Mouse (Mus musculus) G1E-ER4 (cell line): Measurements from ENCODE around the gene Col6a2. TPM values are rescaled to one million over a fixed set of nuclear protein-coding genes. Genes with fewer than 3 reads are reported as not detected.

Experiments
- GATA1 ChIP-seq: IDR thresholded peaks from one replicate; pipeline ENCODE4 v1.8.0; 2012; ENCODE audit warnings: low read length, inconsistent platforms
- polyA plus RNA-seq: library from polyadenylated mRNA; stranded (reverse); fragments of >175 nt; gene quantifications from 2 replicates; pipeline ENCODE4 v1.2.3, GENCODE M21; 2012

The Col6a2 gene
- polyA plus RNA-seq, 1 experiment: not detected

DNA sequence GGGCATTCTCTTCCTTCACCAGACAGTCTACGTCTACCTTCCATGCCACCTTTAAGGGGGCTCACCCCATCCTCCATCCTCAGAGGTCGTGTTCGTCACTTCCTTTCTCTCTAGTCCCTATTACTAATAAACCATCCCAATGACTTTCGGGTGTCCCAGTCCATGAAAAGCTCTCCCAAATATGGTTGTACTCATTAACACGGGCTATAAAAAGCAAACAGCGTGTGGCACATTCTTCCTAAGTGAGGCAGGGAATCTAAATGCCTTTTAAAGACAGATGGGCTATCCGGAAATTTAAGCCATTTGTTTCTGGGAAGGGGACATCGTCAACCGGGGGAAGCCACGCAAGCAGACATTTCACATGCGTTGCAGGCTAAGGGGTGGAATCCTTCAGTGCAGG is 33.2 kb downstream of the Col6a2 start:
- TF ChIP-seq GATA1: no peak

DNA sequence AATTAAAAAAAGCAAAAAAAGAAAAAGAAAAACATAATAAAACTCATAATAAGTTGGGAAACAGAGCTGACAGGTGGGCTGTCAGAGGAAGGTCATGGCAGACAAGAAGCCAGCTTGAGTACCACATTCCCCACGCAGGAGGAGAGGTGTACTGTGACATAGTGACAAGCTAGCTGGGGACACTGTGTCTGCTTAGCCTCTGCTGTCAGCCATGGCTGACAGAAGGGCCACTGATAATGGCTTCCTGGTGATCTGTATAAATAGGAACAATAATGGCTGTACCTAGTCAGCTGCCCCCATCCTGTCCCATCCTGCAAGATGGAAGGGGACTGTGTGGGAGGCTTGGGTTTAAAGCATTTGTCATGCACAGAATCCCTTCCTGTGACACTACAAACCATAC is 37.2 kb downstream of the Col6a2 start:
- TF ChIP-seq GATA1: no peak

DNA sequence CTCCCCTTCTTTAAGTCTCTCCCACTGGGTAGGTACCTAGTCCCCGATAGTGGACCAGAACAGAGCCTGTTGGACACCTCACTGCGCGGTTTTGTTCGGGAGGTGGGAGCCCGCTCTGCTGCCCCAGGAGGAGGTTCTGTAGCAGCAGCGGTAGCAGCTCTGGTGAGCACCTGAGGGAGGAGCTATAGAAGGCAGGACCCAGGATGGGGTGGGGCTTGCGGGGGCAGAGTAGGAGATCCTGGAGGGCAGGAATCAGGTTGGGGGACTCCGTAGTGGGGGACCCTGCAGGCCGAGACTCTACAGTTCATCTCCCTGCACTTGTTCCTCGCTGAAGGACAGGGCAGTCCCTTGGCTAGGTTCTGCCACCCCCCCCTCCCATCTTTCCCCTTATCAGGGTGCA is 39.3 kb downstream of the Col6a2 start:
- no peak for TF ChIP-seq GATA1

DNA sequence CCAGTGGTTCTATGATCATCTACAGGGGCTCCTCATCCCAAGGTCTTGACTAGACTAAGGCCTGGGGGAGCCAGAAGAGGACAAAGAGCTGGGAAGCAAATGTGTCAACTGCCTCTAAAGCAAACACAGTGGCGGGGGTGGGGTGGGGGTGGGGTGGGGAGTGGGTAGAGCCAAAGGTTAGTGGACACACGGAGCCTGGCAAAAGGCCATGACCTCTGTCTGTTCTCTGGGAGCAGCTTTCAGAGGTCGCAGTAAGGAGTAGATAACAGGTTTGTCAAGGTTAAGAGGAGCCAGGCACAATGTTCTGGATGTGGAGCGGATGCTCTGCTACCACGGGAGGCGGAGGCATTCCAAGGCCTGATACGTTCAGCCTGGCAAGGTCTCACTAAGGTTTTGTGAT is 46.5 kb downstream of the Col6a2 start:
- no peak for TF ChIP-seq GATA1

DNA sequence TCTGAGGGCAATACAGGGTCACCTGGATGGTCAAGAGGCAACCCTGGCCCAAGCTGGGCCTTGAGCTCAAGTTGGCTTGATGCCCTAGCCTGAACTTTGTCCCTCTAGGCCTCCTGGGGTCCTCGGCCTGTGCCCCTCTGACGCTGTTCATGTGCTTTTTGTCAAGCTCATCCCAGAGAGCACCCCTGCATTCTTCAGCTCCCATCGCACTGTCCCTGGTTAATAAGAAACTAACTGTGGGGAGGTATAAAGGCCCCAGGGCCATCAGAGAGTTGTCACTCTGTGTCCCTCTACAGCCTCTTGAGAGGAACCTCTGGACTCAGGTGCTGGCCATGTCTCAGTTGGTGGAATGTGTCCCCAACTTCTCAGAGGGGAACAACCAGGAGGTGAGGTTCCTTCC is 48.1 kb downstream of the Col6a2 start, which contains the start of gene Ftcd:
TSS of gene Ftcd (plus strand) at position 275 of the 400 bp plus-strand sequence.
- TF ChIP-seq GATA1: no peak

DNA sequence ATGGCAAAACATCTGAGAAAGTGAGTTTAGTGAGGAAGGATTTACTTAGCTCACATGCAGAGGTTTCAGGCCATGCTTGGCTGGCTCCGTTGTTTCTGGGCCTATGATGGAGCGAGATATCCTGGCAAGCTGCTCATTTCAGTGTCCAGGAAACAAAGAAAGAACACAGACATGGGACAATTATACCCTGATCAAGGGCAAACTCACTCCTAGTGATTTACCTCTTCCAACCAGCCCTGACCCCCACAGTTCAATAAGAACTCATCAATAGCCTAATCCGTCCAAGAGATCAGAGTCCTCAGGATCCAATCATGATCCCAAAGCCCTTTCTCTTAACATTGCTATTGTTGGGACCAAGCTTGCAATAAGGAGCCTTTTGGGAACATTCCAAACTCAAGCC is 51.3 kb downstream of the Col6a2 start:
- TF ChIP-seq GATA1: no peak

DNA sequence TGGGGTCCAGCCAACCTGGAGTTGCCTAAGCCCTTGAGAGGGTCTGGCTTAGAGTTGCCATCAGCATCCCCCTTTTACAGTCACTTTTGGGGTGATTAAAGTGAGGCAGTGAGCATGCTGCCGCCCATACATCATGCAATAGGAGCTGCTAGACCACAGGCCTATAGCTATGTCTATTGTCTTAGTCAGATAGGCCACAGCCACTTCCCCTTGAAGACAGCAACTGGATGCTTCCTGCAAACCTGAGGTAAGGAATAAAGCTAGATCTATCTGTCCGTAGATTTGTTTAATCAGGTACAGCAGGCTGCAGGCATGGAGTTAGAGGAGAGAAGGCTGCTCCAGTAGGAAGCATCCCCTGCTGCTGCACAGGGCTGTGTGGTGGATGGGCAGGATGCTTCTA is 52.4 kb downstream of the Col6a2 start:
- no peak for TF ChIP-seq GATA1

DNA sequence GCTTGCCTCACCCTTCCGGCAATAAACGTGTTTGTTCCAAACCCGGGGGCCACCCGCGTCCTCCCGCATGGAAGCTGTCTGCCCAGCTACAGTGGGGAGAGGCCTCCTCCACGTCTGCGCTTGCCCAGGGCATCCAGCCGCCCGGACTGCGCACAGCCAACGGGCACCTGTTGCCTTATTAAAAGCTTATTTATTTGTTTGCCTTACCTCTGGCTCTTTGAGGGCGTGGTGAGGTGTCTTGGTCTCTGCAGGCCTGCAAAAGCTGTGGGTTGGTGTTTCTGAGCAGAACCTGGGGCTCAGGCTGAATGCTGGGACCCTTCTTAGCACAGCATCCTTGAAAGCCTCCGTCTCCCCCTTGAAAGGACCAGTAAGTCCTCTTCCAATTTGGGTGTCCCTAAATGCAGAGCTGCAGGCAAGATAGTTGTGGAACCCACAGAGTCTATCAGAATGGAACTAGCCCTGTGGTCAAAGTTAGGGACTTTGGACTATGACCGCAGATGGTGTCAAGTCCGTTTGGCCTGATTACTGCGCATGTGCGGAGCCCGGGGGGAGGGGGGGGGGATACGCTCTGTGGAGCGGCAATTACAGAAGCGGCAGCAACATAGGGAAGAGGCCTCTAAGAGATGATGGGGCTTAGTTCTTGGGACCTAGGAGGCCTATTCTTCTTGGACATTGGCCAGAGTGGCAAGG is 53.3 kb downstream of the Col6a2 start:
- no peak for TF ChIP-seq GATA1

DNA sequence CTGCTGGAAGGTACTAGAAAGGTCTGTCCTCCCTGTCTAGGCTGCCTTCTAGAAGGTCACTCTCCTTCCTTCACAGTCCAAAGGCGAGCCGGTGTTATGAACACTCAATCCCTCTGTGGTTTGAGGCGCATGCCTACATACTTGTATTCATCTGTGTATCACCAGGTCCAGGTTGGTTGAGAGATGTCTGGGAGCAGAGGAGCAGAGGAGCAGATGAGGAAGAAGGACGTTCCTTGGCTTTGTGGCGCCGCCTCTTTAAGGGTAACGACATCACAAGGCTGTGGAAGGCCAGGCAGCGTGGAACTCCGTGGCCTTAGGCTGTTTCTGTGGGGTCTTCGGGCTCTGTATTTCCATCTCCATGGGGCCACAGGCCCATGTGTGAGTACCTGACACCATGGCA is 61.5 kb downstream of the Col6a2 start, which contains the start of gene Spatc1l:
TSS of gene Spatc1l (plus strand) at position 301 of the 400 bp plus-strand sequence.
- TF ChIP-seq GATA1: no peak

DNA sequence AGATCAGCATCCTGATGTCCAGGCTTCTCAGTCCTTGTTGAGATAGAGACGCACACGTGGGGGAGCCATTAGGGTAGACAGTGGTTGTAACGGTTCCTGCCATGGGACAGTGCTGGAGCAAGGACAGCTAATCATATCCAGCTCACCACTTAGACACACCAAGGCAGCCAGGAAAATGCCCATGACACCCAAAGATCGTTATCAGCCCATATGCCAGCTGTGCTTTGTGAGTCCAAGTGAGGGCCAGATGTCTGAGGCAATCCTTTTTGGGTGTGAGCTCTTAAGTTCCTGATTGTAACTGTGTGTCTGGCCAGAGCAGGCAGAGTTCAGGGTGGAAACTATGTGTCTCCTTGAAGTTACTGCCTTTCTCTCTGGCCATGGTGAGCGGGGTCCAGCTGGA is 69.4 kb downstream of the Col6a2 start:
- TF ChIP-seq GATA1: no peak

DNA sequence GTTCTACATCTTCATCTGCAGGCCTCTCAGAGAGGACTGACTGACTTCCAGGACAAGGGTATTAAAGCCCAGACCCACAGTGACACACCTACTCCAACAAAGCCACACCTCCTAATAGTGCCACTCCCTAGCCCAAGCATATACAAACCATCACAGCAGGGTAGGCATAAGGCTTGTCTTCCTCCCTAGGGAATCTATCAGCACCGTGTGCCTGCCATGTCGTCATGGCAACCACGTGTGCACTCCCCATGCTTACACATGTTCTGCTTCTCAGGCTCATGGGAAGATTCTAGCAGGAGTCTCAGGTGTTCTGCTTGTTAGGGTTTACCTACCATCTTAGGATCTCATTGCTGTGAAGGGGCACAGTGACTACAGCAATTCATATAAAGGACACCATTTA is 71.9 kb downstream of the Col6a2 start:
- TF ChIP-seq GATA1: no peak

DNA sequence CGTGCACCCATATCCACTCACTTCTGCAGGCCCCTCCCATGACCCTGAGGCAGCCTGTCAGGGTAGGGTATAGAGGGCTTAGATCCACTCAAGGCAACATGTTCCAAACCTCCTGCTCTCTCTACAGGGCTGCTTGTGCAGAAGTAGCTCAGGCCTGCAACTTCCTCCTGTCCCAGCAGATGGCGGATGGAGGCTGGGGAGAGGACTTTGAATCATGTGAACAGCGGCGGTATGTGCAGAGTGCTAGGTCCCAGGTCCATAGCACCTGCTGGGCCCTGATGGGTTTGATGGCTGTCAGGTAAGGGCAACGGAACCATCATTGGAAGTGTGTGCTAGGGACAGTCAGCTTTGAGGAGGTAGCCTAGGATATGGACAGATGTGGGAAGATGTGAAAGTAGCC is 73.0 kb downstream of the Col6a2 start:
- no peak for TF ChIP-seq GATA1

DNA sequence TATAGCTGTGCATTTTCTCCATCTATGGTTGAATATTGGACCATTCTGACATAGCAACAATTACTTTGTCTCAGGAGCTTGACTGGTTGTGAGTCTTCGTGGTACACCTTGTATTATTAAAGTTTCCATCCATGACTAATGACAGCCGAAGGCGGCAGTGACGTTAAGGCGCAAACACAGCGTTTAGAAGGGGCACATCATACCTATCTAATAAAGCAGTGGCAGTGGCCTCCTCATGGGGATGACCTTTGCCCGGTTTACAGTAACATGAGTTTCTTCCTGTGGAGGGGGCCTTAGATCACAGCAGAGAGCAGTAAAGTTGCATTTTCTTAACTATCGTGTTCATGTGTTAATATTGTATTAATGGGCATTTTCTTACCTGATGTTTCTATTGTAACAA is 75.2 kb downstream of the Col6a2 start:
- TF ChIP-seq GATA1: no peak

DNA sequence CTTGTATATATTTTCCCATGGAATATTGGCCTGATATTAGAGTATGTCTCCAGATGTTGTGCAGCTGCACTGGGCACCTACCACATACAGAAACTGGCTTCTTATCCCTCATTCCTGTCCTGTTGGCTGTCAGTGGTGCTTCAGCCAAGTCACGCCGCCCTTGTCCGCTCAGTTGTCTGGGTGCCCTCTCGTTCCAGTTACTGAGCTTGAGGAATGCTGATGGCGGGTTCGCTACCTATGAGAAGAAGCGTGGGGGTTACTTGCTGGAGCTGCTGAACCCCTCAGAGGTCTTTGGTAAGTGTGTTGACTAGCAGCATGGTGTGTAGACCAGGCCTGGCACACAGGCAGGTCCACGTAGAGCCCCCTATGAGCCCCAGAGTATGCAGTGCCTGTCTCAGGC is 76.9 kb downstream of the Col6a2 start:
- TF ChIP-seq GATA1: no peak

Other genes starting within 250 kb of the Col6a2 start
- not detected in 2 replicates for gene AC141477.1, start 183.2 kb downstream of the Col6a2 start, polyA plus RNA-seq
- gene Pcnt, start 180.8 kb downstream of the Col6a2 start, polyA plus RNA-seq: 56.3 and 65.3 TPM in 2 replicates
- gene 2610028H24Rik, start 174.5 kb downstream of the Col6a2 start, polyA plus RNA-seq: 0.04 TPM in 1 of 2 replicates, not detected in the other
- 22.5 and 32.3 TPM in 2 replicates for gene Mcm3ap, start 154.7 kb downstream of the Col6a2 start, polyA plus RNA-seq
- 1.7 and 2.4 TPM in 2 replicates for gene Ybey, start 154.5 kb downstream of the Col6a2 start, polyA plus RNA-seq
- 31.5 and 41.9 TPM in 2 replicates for gene Lss, start 92.0 kb downstream of the Col6a2 start, polyA plus RNA-seq
- gene Spatc1l, start 61.4 kb downstream of the Col6a2 start, polyA plus RNA-seq: not detected in 2 replicates
- not detected in 2 replicates for gene Ftcd, start 48.0 kb downstream of the Col6a2 start, polyA plus RNA-seq
- gene Col6a1, start 102.5 kb upstream of the Col6a2 start, polyA plus RNA-seq: not detected in 2 replicates